ENCODE assay signal across 13 mouse cellular contexts in the genomic region with DNA sequence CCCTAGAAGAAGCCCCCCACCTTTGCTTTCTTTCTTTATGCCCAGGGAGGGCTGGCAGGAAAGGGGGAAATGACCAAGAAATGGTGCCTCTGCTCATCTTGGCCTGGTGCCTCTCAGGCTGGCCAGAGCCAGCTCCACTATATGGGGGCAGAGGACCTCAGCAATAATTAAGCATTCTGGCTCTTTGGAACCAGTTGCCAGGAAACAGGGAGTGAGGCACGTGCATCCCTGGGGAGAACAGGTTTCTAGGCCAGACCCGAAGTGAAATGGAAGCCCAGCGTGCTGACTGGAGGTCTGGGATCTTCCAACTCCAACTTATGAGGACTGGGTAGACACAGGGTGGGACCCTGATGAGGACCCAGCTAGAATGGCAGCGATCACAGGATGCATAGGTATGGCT. TPM values are rescaled to one million over a fixed set of nuclear protein-coding genes. Genes with fewer than 3 reads are reported as not detected.
DNase-seq lines count a peak whose midpoint lies in the region; ATAC-seq and TF ChIP-seq lines count a peak whose summit lies in the region.
"Had no signal": no experiment of that assay in that cellular context is flagged by ENCODE, and none has a peak within 500 bp of the region (broad histone marks: within the 10 kb centered on the region; RNA-seq: fewer than 3 reads in every experiment).

No protein-coding gene starts in this region.

- no peak overlapping the region for H3K27ac ChIP-seq in MEL (ENCODE audit: control insufficient read depth, low read depth, low read length)
- H3K27ac ChIP-seq in forebrain, embryonic 15.5 days (replicated peaks), result no peak overlapping the region
- peak overlapping the region; percentile 86; the same call in 1 of the 2 replicates for H3K27ac ChIP-seq in limb, embryonic 10.5 days
- H3K27ac ChIP-seq in liver, postnatal 0 days (ENCODE audit: low read depth), result no peak overlapping the region
- H3K27ac ChIP-seq: heart, embryonic 13.5 days had no signal

- no peak for TF ChIP-seq CTCF in MEL (IDR thresholded peaks at IDR 0.05 in 2 of 3, conservative IDR thresholded peaks at IDR 0.05 in 1 of 3; ENCODE audit: control insufficient read depth in 1 of 3, insufficient read depth in 1 of 3, low read depth in 2 of 3, low read length in 3 of 3, poor library complexity in 1 of 3, severe bottlenecking in 1 of 3)
- no peak for TF ChIP-seq CTCF in liver, postnatal 0 days (IDR thresholded peaks at IDR 0.05; ENCODE audit: low read depth)

- peaks cover 2 to 17% of the 10 kb centered on the region in 2 experiments; a peak in 3 of 4 replicates for H3K4me1 ChIP-seq in MEL (ENCODE audit: control insufficient read depth in 1 of 2, insufficient read depth in 2 of 2, low read length in 2 of 2)
- peaks cover 43% of the 10 kb centered on the region for H3K4me1 ChIP-seq in forebrain, embryonic 15.5 days
- H3K4me1 ChIP-seq in limb, embryonic 10.5 days, result peaks cover 49% of the 10 kb centered on the region
- peaks cover 26% of the 10 kb centered on the region for H3K4me1 ChIP-seq in liver, postnatal 0 days (ENCODE audit: insufficient read depth)

- no peaks in the 10 kb centered on the region for H3K27me3 ChIP-seq in MEL (ENCODE audit: control insufficient read depth in 1 of 2, insufficient read depth in 2 of 2, low read length in 2 of 2)
- peaks cover 43% of the 10 kb centered on the region for H3K27me3 ChIP-seq in forebrain, embryonic 15.5 days
- peaks cover 54% of the 10 kb centered on the region for H3K27me3 ChIP-seq in limb, embryonic 10.5 days (ENCODE audit: low read depth, poor library complexity, severe bottlenecking)
- peaks cover 50% of the 10 kb centered on the region for H3K27me3 ChIP-seq in liver, postnatal 0 days (ENCODE audit: insufficient read depth, low read length)

- peaks cover 10% of the 10 kb centered on the region for H3K79me2 ChIP-seq in MEL (ENCODE audit: control insufficient read depth, insufficient read depth, low read length, poor library complexity)

- TF ChIP-seq POLR2A in MEL (IDR thresholded peaks at IDR 0.05; ENCODE audit: control insufficient read depth in 1 of 2, insufficient read depth in 1 of 2, low read depth in 1 of 2, low read length in 2 of 2, poor library complexity in 1 of 2), result no peak

- 32% methylated on average over 4 of the region's 4 CpGs for WGBS in forebrain, embryonic 15.5 days
- WGBS in limb, embryonic 10.5 days, result 56% methylated on average over 4 of the region's 4 CpGs
- WGBS in liver, postnatal 0 days (ENCODE audit: insufficient replicate concordance), result 56% methylated on average over 4 of the region's 4 CpGs

- H3K4me3 ChIP-seq in MEL (ENCODE audit: control insufficient read depth in 1 of 2, insufficient read depth in 1 of 2, low read depth in 2 of 2, low read length in 2 of 2), result no peak overlapping the region
- 0 out of 2 replicates have a peak overlapping the region, but pooled peaks have one; percentile 84 for H3K4me3 ChIP-seq in forebrain, embryonic 15.5 days
- H3K4me3 ChIP-seq in limb, embryonic 10.5 days, result 0 out of 2 replicates have a peak overlapping the region, but pooled peaks have one; percentile 84
- no peak overlapping the region for H3K4me3 ChIP-seq in liver, postnatal 0 days (ENCODE audit: low read depth, low read length)

- peaks cover 0 to 3% of the 10 kb centered on the region in 2 experiments; a peak in 2 of 4 replicates for H3K36me3 ChIP-seq in MEL (ENCODE audit: control insufficient read depth in 1 of 2, insufficient read depth in 2 of 2, low read length in 2 of 2)
- H3K36me3 ChIP-seq in forebrain, embryonic 15.5 days, result no peaks in the 10 kb centered on the region
- H3K36me3 ChIP-seq in limb, embryonic 10.5 days, result peaks cover 14% of the 10 kb centered on the region
- H3K36me3 ChIP-seq in liver, postnatal 0 days (replicated peaks; ENCODE audit: insufficient read depth, low read length), result no peaks in the 10 kb centered on the region
- H3K36me3 ChIP-seq: heart, embryonic 13.5 days had no signal

- H3K9me3 ChIP-seq in MEL (replicated peaks; ENCODE audit: insufficient read depth, low read length), result no peaks in the 10 kb centered on the region
- H3K9me3 ChIP-seq in forebrain, embryonic 15.5 days, result no peaks in the 10 kb centered on the region
- H3K9me3 ChIP-seq in limb, embryonic 10.5 days (replicated peaks), result no peaks in the 10 kb centered on the region
- no peaks in the 10 kb centered on the region for H3K9me3 ChIP-seq in liver, postnatal 0 days (ENCODE audit: low read length)
- H3K9me3 ChIP-seq: heart, embryonic 13.5 days had no signal

- no peak; the same call in 1 of the 2 replicates for ATAC-seq in forebrain, embryonic 15.5 days (replicated peaks)
- ATAC-seq in liver, postnatal 0 days, result no peak

- no peak for TF ChIP-seq EP300 in MEL (IDR thresholded peaks at IDR 0.05; ENCODE audit: low read depth in 1 of 2, low read length in 2 of 2)
- TF ChIP-seq EP300 in liver, postnatal 0 days (IDR thresholded peaks at IDR 0.05; ENCODE audit: low read depth), result no peak

- no peak for TF ChIP-seq RAD21 in MEL (IDR thresholded peaks at IDR 0.05; ENCODE audit: low read depth, low read length)

- DNase-seq in cerebellum, postnatal 10 days, result peak; percentile 59 to 73
- no peak for DNase-seq in cerebellum, adult 18-20 months
- no peak for DNase-seq in MEL (ENCODE audit: low read depth, low spot score)
- DNase-seq in limb, embryonic 10.5 days (ENCODE audit: low spot score), result no peak
- no peak for DNase-seq in thymus, postnatal 14 days
- DNase-seq in ovary, postnatal 10 days (ENCODE audit: low spot score), result no peak
- no peak for DNase-seq in liver, postnatal 0 days
- DNase-seq: B cell, adult 2 months; lung, adult 18-20 months had no signal

- H3K4me2 ChIP-seq in forebrain, embryonic 15.5 days (replicated peaks), result peak overlapping the region; percentile 97
- H3K4me2 ChIP-seq in liver, postnatal 0 days (ENCODE audit: low read depth, low read length), result no peak overlapping the region

- H3K9ac ChIP-seq in MEL (ENCODE audit: control insufficient read depth, low read depth, low read length, poor library complexity, severe bottlenecking), result peak overlapping the region; percentile 69
- H3K9ac ChIP-seq in forebrain, embryonic 15.5 days (replicated peaks), result no peak overlapping the region
- no peak overlapping the region for H3K9ac ChIP-seq in liver, postnatal 0 days (replicated peaks)

TF ChIP-seq in MEL, 35 proteins besides CTCF, POLR2A, EP300 and RAD21:
- no peak for TF ChIP-seq JUND (IDR thresholded peaks at IDR 0.05; ENCODE audit: low read depth, low read length)
- TF ChIP-seq MXI1 (IDR thresholded peaks at IDR 0.05; ENCODE audit: low read depth, low read length), result no peak
- TF ChIP-seq E2F4 (IDR thresholded peaks at IDR 0.05; ENCODE audit: borderline replicate concordance, low read depth, low read length), result no peak
- TF ChIP-seq HCFC1 (IDR thresholded peaks at IDR 0.05; ENCODE audit: low read depth, low read length), result no peak
- no peak for TF ChIP-seq MAX (IDR thresholded peaks at IDR 0.05; ENCODE audit: low read length)
- TF ChIP-seq TCF12 (IDR thresholded peaks at IDR 0.05; ENCODE audit: low read depth, low read length), result no peak
- no peak for TF ChIP-seq USF1 (IDR thresholded peaks at IDR 0.05; ENCODE audit: low read depth, low read length)
- no peak for TF ChIP-seq MYB (IDR thresholded peaks at IDR 0.05; ENCODE audit: low read depth, low read length)
- TF ChIP-seq CHD1 (IDR thresholded peaks at IDR 0.05; ENCODE audit: low read depth, low read length), result no peak
- TF ChIP-seq NRF1 (IDR thresholded peaks at IDR 0.05; ENCODE audit: insufficient read depth, low read depth, low read length, poor library complexity, severe bottlenecking), result no peak

RNA-seq across cellular contexts. Expression of gene Gm30191, which starts 0.5 kb away (rescaled TPM):
- not detected in 2 replicates for total RNA-seq in MEL (2012; rRNA removed)
- polyA plus RNA-seq in MEL (2012; ENCODE audit: insufficient read depth in 1 of 2, insufficient read length in 2 of 2, low read depth in 1 of 2, low replicate concordance in 2 of 2, missing spikeins in 1 of 2), result not detected
- polyA plus RNA-seq in forebrain, embryonic 15.5 days (2015; fragmentation: Nextera tagmentation; extraction: Ambion mirVana), result not detected in 2 replicates
- not detected in 2 replicates for polyA plus RNA-seq in limb, embryonic 10.5 days (2016; fragmentation: Nextera tagmentation; extraction: Ambion mirVana)
- polyA plus RNA-seq in liver, postnatal 0 days (2015; fragmentation: Nextera tagmentation; extraction: Ambion mirVana), result not detected in 2 replicates
- total RNA-seq: megakaryocyte-erythroid progenitor cell, adult 5-6 weeks had no signal
- polyA plus RNA-seq: heart, embryonic 13.5 days; urinary bladder, adult 2 months had no signal

RNA-seq across cellular contexts. Expression of gene Zfp593, which starts 0.9 kb away (rescaled TPM):
- 27.3 and 30.4 TPM in 2 replicates for total RNA-seq in MEL (2012; rRNA removed)
- 10 to 100 TPM in 1 of 2 experiments, not detected in 1; 33.9 TPM for polyA plus RNA-seq in MEL (2012; ENCODE audit: insufficient read depth in 1 of 2, insufficient read length in 2 of 2, low read depth in 1 of 2, low replicate concordance in 2 of 2, missing spikeins in 1 of 2)
- 17.0 and 17.8 TPM in 2 replicates for polyA plus RNA-seq in forebrain, embryonic 15.5 days (2015; fragmentation: Nextera tagmentation; extraction: Ambion mirVana)
- polyA plus RNA-seq in limb, embryonic 10.5 days (2016; fragmentation: Nextera tagmentation; extraction: Ambion mirVana), result 19.0 and 23.5 TPM in 2 replicates
- polyA plus RNA-seq in liver, postnatal 0 days (2015; fragmentation: Nextera tagmentation; extraction: Ambion mirVana), result 6.1 and 6.2 TPM in 2 replicates

RNA-seq across cellular contexts. Expression of gene E130218I03Rik, which starts 2.8 kb away (rescaled TPM):
- total RNA-seq in MEL (2012; rRNA removed), result 1.6 and 2.8 TPM in 2 replicates
- polyA plus RNA-seq in MEL (2012; ENCODE audit: insufficient read depth in 1 of 2, insufficient read length in 2 of 2, low read depth in 1 of 2, low replicate concordance in 2 of 2, missing spikeins in 1 of 2), result 1 to 10 TPM in 1 of 2 experiments, not detected in 1; 1.6 TPM
- 0.49 TPM in 1 of 2 replicates, not detected in the other for polyA plus RNA-seq in forebrain, embryonic 15.5 days (2015; fragmentation: Nextera tagmentation; extraction: Ambion mirVana)
- polyA plus RNA-seq in limb, embryonic 10.5 days (2016; fragmentation: Nextera tagmentation; extraction: Ambion mirVana), result 0.60 and 0.79 TPM in 2 replicates
- polyA plus RNA-seq in liver, postnatal 0 days (2015; fragmentation: Nextera tagmentation; extraction: Ambion mirVana), result 0.23 and 0.33 TPM in 2 replicates
- total RNA-seq: megakaryocyte-erythroid progenitor cell, adult 5-6 weeks had no signal
- polyA plus RNA-seq: urinary bladder, adult 2 months had no signal

RNA-seq across cellular contexts. Expression of gene Grrp1, which starts 7.7 kb away (rescaled TPM):
- total RNA-seq in MEL (2012; rRNA removed), result not detected in 2 replicates
- not detected for polyA plus RNA-seq in MEL (2012; ENCODE audit: insufficient read depth in 1 of 2, insufficient read length in 2 of 2, low read depth in 1 of 2, low replicate concordance in 2 of 2, missing spikeins in 1 of 2)
- polyA plus RNA-seq in forebrain, embryonic 15.5 days (2015; fragmentation: Nextera tagmentation; extraction: Ambion mirVana), result 9.9 and 12.1 TPM in 2 replicates
- polyA plus RNA-seq in limb, embryonic 10.5 days (2016; fragmentation: Nextera tagmentation; extraction: Ambion mirVana), result 9.2 and 10.9 TPM in 2 replicates
- 1.4 and 1.5 TPM in 2 replicates for polyA plus RNA-seq in liver, postnatal 0 days (2015; fragmentation: Nextera tagmentation; extraction: Ambion mirVana)

RNA-seq across cellular contexts. Expression of gene Cnksr1, which starts 8.1 kb away (rescaled TPM):
- not detected in 2 replicates for total RNA-seq in MEL (2012; rRNA removed)
- polyA plus RNA-seq in MEL (2012; ENCODE audit: insufficient read depth in 1 of 2, insufficient read length in 2 of 2, low read depth in 1 of 2, low replicate concordance in 2 of 2, missing spikeins in 1 of 2), result under 1 TPM in 1 of 2 experiments, not detected in 1; 0.07 TPM
- 0.08 and 0.11 TPM in 2 replicates for polyA plus RNA-seq in forebrain, embryonic 15.5 days (2015; fragmentation: Nextera tagmentation; extraction: Ambion mirVana)
- 0.76 and 1.1 TPM in 2 replicates for polyA plus RNA-seq in limb, embryonic 10.5 days (2016; fragmentation: Nextera tagmentation; extraction: Ambion mirVana)
- 0.08 and 0.20 TPM in 2 replicates for polyA plus RNA-seq in liver, postnatal 0 days (2015; fragmentation: Nextera tagmentation; extraction: Ambion mirVana)
- total RNA-seq: megakaryocyte-erythroid progenitor cell, adult 5-6 weeks had no signal

Comparison
In these comparisons a context has a peak if more than half of its experiments do, and no peak if none do; other contexts are left out.
1. DNase-seq: peak in cerebellum, postnatal 10 days (2 of 2); none in cerebellum, adult 18-20 months (0 of 2), MEL (single experiment), limb, embryonic 10.5 days (single experiment), thymus, postnatal 14 days (single experiment), ovary, postnatal 10 days (single experiment) and liver, postnatal 0 days (single experiment).
2. H3K4me3 ChIP-seq: peak in forebrain, embryonic 15.5 days (single experiment) and limb, embryonic 10.5 days (single experiment); none in MEL (0 of 2) and liver, postnatal 0 days (single experiment).